Mouse (Mus musculus): ENCODE results near the gene Nlrp4c. TPM values are rescaled to one million over a fixed set of nuclear protein-coding genes. Genes with fewer than 3 reads are reported as not detected.

Nlrp4c gene
- polyA plus RNA-seq, 1 experiment, result not detected

- no peak for DNase-seq
- no peaks in the 10 kb centered on the region for H3K36me3 ChIP-seq (ENCODE audit: control insufficient read depth, insufficient read depth, low read length)
- no peaks in the 10 kb centered on the region for H3K27me3 ChIP-seq (ENCODE audit: control insufficient read depth, insufficient read depth, low read length)
- WGBS, result 85% methylated on average over 2 of the region's 2 CpGs
- TF ChIP-seq CTCF (IDR thresholded peaks at IDR 0.05; ENCODE audit: borderline replicate concordance, control insufficient read depth, extremely low read depth, insufficient read depth, low read length, poor library complexity), result no peak
- TF ChIP-seq POLR2A (IDR thresholded peaks at IDR 0.05; ENCODE audit: control insufficient read depth, extremely low read depth, insufficient read depth, low read length, poor library complexity), result no peak
- no peak overlapping the region for H3K4me3 ChIP-seq (ENCODE audit: control insufficient read depth, insufficient read depth, low read length)
- H3K4me1 ChIP-seq (replicated peaks; ENCODE audit: control insufficient read depth, insufficient read depth, low read length), result peaks cover 15% of the 10 kb centered on the region
- H3K27ac ChIP-seq (ENCODE audit: control insufficient read depth, insufficient read depth, low read length), result no peak overlapping the region
These were observed 102.0 kb downstream of the Nlrp4c start for GRCm38 (mm10) chr7:6146982-6147325.

GRCm38 (mm10) chr7:6147688-6148087, 102.7 kb downstream of the Nlrp4c start:
- WGBS, result 80% methylated on average over 5 of the region's 5 CpGs
- Histone ChIP-seq H3K4me3 (ENCODE audit: control insufficient read depth, insufficient read depth, low read length) (no peak overlapping the region), H3K27me3 (ENCODE audit: control insufficient read depth, insufficient read depth, low read length) (no peaks in the 10 kb centered on the region), H3K4me1 (replicated peaks; ENCODE audit: control insufficient read depth, insufficient read depth, low read length) (peaks cover 17% of the 10 kb centered on the region), H3K36me3 (ENCODE audit: control insufficient read depth, insufficient read depth, low read length) (no peaks in the 10 kb centered on the region), H3K27ac (ENCODE audit: control insufficient read depth, insufficient read depth, low read length) (no peak overlapping the region)
- DNase-seq, result no peak
- TF ChIP-seq CTCF (IDR thresholded peaks at IDR 0.05; ENCODE audit: borderline replicate concordance, control insufficient read depth, extremely low read depth, insufficient read depth, low read length, poor library complexity), result no peak
- no peak for TF ChIP-seq POLR2A (IDR thresholded peaks at IDR 0.05; ENCODE audit: control insufficient read depth, extremely low read depth, insufficient read depth, low read length, poor library complexity)

GRCm38 (mm10) chr7:6151266-6151665, 106.3 kb downstream of the Nlrp4c start:
- Histone ChIP-seq H3K27me3 (ENCODE audit: control insufficient read depth, insufficient read depth, low read length) (no peaks in the 10 kb centered on the region), H3K4me1 (replicated peaks; ENCODE audit: control insufficient read depth, insufficient read depth, low read length) (peaks cover 24% of the 10 kb centered on the region), H3K27ac (ENCODE audit: control insufficient read depth, insufficient read depth, low read length) (no peak overlapping the region), H3K4me3 (ENCODE audit: control insufficient read depth, insufficient read depth, low read length) (no peak overlapping the region), H3K36me3 (ENCODE audit: control insufficient read depth, insufficient read depth, low read length) (no peaks in the 10 kb centered on the region)
- 71% methylated on average over 1 of the region's 1 CpGs for WGBS
- no peak for DNase-seq
- TF ChIP-seq POLR2A (IDR thresholded peaks at IDR 0.05; ENCODE audit: control insufficient read depth, extremely low read depth, insufficient read depth, low read length, poor library complexity) (no peak), CTCF (IDR thresholded peaks at IDR 0.05; ENCODE audit: borderline replicate concordance, control insufficient read depth, extremely low read depth, insufficient read depth, low read length, poor library complexity) (no peak)

DNA sequence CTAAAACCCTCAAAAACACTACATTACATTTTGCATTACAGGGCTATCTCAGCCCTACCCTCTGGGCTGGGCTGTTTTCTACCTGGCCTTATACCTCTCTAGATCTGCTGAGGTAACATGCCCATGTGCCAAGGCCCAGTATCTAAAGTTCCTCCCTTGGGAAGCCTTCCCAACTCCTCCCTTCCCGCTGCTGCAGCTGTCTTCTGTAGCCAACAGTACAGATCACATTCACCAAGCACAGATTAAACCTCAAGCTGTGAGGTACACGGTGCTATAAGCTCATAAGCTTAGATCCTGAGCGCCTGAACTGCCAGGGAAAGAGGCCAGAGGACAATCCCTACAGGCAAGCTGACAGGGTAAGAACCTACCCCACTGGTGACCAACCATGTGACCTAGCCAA, 107.1 kb downstream of the Nlrp4c start:
- Histone ChIP-seq H3K27ac (ENCODE audit: control insufficient read depth, insufficient read depth, low read length) (no peak overlapping the region), H3K27me3 (ENCODE audit: control insufficient read depth, insufficient read depth, low read length) (no peaks in the 10 kb centered on the region), H3K4me3 (ENCODE audit: control insufficient read depth, insufficient read depth, low read length) (no peak overlapping the region), H3K4me1 (replicated peaks; ENCODE audit: control insufficient read depth, insufficient read depth, low read length) (peaks cover 24% of the 10 kb centered on the region), H3K36me3 (ENCODE audit: control insufficient read depth, insufficient read depth, low read length) (no peaks in the 10 kb centered on the region)
- TF ChIP-seq POLR2A (IDR thresholded peaks at IDR 0.05; ENCODE audit: control insufficient read depth, extremely low read depth, insufficient read depth, low read length, poor library complexity) (no peak), CTCF (IDR thresholded peaks at IDR 0.05; ENCODE audit: borderline replicate concordance, control insufficient read depth, extremely low read depth, insufficient read depth, low read length, poor library complexity) (no peak)
- WGBS, result 89% methylated on average over 3 of the region's 3 CpGs
- no peak for DNase-seq

DNA sequence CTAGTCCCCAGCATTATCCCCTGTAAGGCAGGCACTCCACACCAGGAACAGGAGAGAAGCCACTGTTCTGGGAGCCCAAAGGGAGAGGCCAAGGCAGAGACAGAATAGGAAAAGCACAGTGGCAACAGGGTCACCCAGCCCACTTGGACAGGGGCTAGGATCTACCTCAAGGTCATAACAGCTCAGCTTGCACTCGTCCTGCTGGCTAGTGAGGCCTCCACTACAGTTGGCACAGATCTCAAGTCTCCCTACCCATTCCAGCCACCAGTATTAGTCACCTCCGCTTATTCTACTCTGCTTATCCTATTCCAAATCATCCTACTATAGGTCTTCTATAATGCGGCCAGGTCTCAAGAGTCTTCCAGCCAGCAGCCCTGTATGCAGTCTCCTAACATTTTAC, 108.2 kb downstream of the Nlrp4c start:
- Histone ChIP-seq H3K27ac (ENCODE audit: control insufficient read depth, insufficient read depth, low read length) (no peak overlapping the region), H3K27me3 (ENCODE audit: control insufficient read depth, insufficient read depth, low read length) (no peaks in the 10 kb centered on the region), H3K36me3 (ENCODE audit: control insufficient read depth, insufficient read depth, low read length) (no peaks in the 10 kb centered on the region), H3K4me1 (replicated peaks; ENCODE audit: control insufficient read depth, insufficient read depth, low read length) (peaks cover 24% of the 10 kb centered on the region), H3K4me3 (ENCODE audit: control insufficient read depth, insufficient read depth, low read length) (no peak overlapping the region)
- DNase-seq, result no peak
- WGBS, result 89% methylated on average over 3 of the region's 3 CpGs
- TF ChIP-seq POLR2A (IDR thresholded peaks at IDR 0.05; ENCODE audit: control insufficient read depth, extremely low read depth, insufficient read depth, low read length, poor library complexity) (no peak), CTCF (IDR thresholded peaks at IDR 0.05; ENCODE audit: borderline replicate concordance, control insufficient read depth, extremely low read depth, insufficient read depth, low read length, poor library complexity) (no peak)

DNA sequence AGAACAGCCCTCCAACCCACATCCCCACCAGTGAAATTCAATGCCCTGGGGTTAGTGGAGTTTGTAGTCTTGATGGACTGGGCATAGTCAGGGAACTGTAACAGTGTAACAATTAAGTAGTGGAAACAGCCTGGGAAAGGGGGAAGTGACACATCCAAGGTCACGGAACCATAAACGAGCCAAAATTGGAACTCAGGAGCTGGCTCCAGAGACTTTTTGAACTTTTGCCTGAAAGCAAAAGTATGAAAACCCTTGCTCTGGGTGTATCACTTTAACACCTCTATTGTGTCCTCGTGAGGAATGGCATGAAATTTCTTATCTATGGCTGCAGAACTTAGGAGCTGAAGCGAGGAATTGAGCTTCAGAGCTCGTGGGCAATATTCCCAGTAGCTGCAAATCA, 109.2 kb downstream of the Nlrp4c start:
- WGBS, result 79% methylated on average over 5 of the region's 5 CpGs

More for the DNA sequence above, 109.2 kb downstream of the Nlrp4c start:
- DNase-seq, result no peak
- H3K4me1 ChIP-seq (replicated peaks; ENCODE audit: control insufficient read depth, insufficient read depth, low read length), result peaks cover 19% of the 10 kb centered on the region
- H3K27me3 ChIP-seq (ENCODE audit: control insufficient read depth, insufficient read depth, low read length), result no peaks in the 10 kb centered on the region
- no peak overlapping the region for H3K27ac ChIP-seq (ENCODE audit: control insufficient read depth, insufficient read depth, low read length)
- H3K36me3 ChIP-seq (ENCODE audit: control insufficient read depth, insufficient read depth, low read length), result no peaks in the 10 kb centered on the region
- H3K4me3 ChIP-seq (ENCODE audit: control insufficient read depth, insufficient read depth, low read length), result no peak overlapping the region
- TF ChIP-seq POLR2A (IDR thresholded peaks at IDR 0.05; ENCODE audit: control insufficient read depth, extremely low read depth, insufficient read depth, low read length, poor library complexity) (no peak), CTCF (IDR thresholded peaks at IDR 0.05; ENCODE audit: borderline replicate concordance, control insufficient read depth, extremely low read depth, insufficient read depth, low read length, poor library complexity) (no peak)

Other genes with a start within 250 kb of the Nlrp4c start
- not detected in 2 replicates for gene Vmn1r63, start 239.7 kb upstream of the Nlrp4c start, polyA plus RNA-seq (2012; rRNA removed)
- gene Vmn1r64, start 160.6 kb upstream of the Nlrp4c start, polyA plus RNA-seq (2012; rRNA removed), result not detected in 2 replicates
- not detected in 2 replicates for gene Vmn1r65, start 34.2 kb upstream of the Nlrp4c start, polyA plus RNA-seq (2012; rRNA removed)
- 58.2 and 62.9 TPM in 2 replicates for gene Zfp787, start 110.8 kb downstream of the Nlrp4c start, polyA plus RNA-seq (2012; rRNA removed)
- 73.1 and 78.6 TPM in 2 replicates for gene Zfp444, start 127.1 kb downstream of the Nlrp4c start, polyA plus RNA-seq (2012; rRNA removed)
- 0.32 TPM in 1 of 2 replicates, not detected in the other for gene Galp, start 151.9 kb downstream of the Nlrp4c start, polyA plus RNA-seq (2012; rRNA removed)
- gene Zscan5b, start 177.1 kb downstream of the Nlrp4c start, polyA plus RNA-seq (2012; rRNA removed), result not detected in 2 replicates
- gene Epp13, start 207.5 kb downstream of the Nlrp4c start, polyA plus RNA-seq (2012; rRNA removed), result not detected in 2 replicates
- gene Zfp667, start 241.4 kb downstream of the Nlrp4c start, polyA plus RNA-seq (2012; rRNA removed), result 2.4 and 2.9 TPM in 2 replicates